Mouse (Mus musculus) embryonic facial prominence, embryonic 15.5 days (tissue): ENCODE measurements around the gene Rbm8a. TPM values are rescaled to one million over a fixed set of nuclear protein-coding genes. Genes with fewer than 3 reads are reported as not detected.
A peak's percentile ranks its signal among the peaks of the same experiment; 100 is the strongest.

Source experiments
- ATAC-seq: fragments of 200-750 bp; cut with Nextera tagmentation; 2 replicates; pipeline ENCODE4 v1.8.0; 2017; ENCODE audit warnings: low read depth, moderate TSS enrichment; ENCODE audit not compliant: insufficient number of reproducible peaks, low FRiP score, low TSS enrichment
- H3K27ac ChIP-seq: fragments of 300-500 bp; sonication (generic); replicated peaks from 2 replicates; pipeline ENCODE4 v1.5.1; 2015; ENCODE audit warnings: mild to moderate bottlenecking, inconsistent platforms
- H3K27me3 ChIP-seq: fragments of 300-500 bp; sonication (generic); 2 replicates; pipeline ENCODE4 v1.6.1; 2015; ENCODE audit warnings: inconsistent platforms
- H3K36me3 ChIP-seq: fragments of 300-500 bp; sonication (generic); 2 replicates; pipeline ENCODE4 v1.6.1; 2015; ENCODE audit warnings: mild to moderate bottlenecking, inconsistent platforms
- H3K4me1 ChIP-seq: fragments of 300-500 bp; sonication (generic); 2 replicates; pipeline ENCODE4 v1.6.1; 2015; ENCODE audit warnings: inconsistent platforms
- H3K4me2 ChIP-seq: fragments of 300-500 bp; sonication (generic); replicated peaks from 2 replicates; pipeline ENCODE4 v1.6.1; 2015; ENCODE audit warnings: mild to moderate bottlenecking, inconsistent platforms
- H3K4me3 ChIP-seq: fragments of 300-500 bp; sonication (generic); replicated peaks from 2 replicates; pipeline ENCODE4 v1.5.1; 2015; ENCODE audit warnings: mild to moderate bottlenecking, inconsistent platforms
- H3K9ac ChIP-seq: fragments of 300-500 bp; sonication (generic); 2 replicates; pipeline ENCODE4 v1.6.1; 2015; ENCODE audit warnings: inconsistent platforms
- H3K9me3 ChIP-seq: fragments of 300-500 bp; sonication (generic); replicated peaks from 2 replicates; pipeline ENCODE4 v1.6.1; 2016; ENCODE audit warnings: inconsistent platforms
- WGBS: fragments of 180-500 bp; shearing (Covaris S2); methylation state at CpG from one replicate; pipeline ENCODE4 v1.1.7; 2015; 5-methylcytosine and 5-hydroxymethylcytosine counted together
- polyA plus RNA-seq: library from polyadenylated mRNA; unstranded; fragments of >200 nt; fragmentation: Nextera tagmentation; extraction: Ambion mirVana; gene quantifications from 2 replicates; pipeline ENCODE4 v1.2.1, GENCODE M21; 2015

Gene Rbm8a
- 119 and 121 TPM in 2 replicates for polyA plus RNA-seq

GRCm38 (mm10) chr3:96629729-96630600 lies at the start of gene Rbm8a:
Gene Rbm8a, plus strand, starts transcription at chr3:96629933.
- Histone ChIP-seq H3K27ac (peak within 1 kb of the TSS; percentile 88), H3K36me3 (peaks cover 38% of the 10 kb centered on the region), H3K27me3 (no peaks in the 10 kb centered on the region), H3K9ac (peak within 1 kb of the TSS; percentile 72), H3K4me1 (peaks cover 26% of the 10 kb centered on the region), H3K4me3 (peak within 1 kb of the TSS; percentile 75), H3K9me3 (no peaks in the 10 kb centered on the region), H3K4me2 (peak within 1 kb of the TSS; percentile 79)
- ATAC-seq: peak; percentile 93
- WGBS: under 1% methylated on average over 48 of the region's 48 CpGs

DNA sequence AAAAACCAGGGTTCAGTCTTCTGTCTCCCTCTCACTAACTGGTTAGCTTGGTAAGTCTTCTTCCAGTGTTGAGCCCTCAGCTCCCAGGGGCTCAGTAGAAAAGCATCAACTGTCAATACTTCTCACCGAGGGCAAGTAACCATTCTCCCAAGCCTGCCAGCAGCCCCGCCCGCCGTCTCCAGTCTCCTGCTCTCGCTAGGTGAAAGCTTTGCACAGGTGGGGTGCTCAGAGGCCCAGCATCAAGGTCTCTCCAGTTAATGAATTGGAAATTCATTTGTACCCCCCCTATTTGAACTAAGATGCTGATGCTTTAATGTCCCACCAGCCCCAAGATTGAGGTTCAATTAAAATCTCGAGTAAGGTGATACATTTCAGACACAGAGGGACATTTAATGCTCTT lies 48.6 kb upstream of the Rbm8a start:
- no peak overlapping the region for H3K27ac ChIP-seq
- H3K9ac ChIP-seq: no peak overlapping the region
- H3K9me3 ChIP-seq: no peaks in the 10 kb centered on the region
- ATAC-seq: no peak
- H3K27me3 ChIP-seq: no peaks in the 10 kb centered on the region
- WGBS: 53% methylated on average over 6 of the region's 6 CpGs
- peaks cover 24% of the 10 kb centered on the region for H3K4me1 ChIP-seq
- H3K36me3 ChIP-seq: no peaks in the 10 kb centered on the region; the same call in 1 of the 2 replicates
- H3K4me2 ChIP-seq: no peak overlapping the region
- no peak overlapping the region for H3K4me3 ChIP-seq

DNA sequence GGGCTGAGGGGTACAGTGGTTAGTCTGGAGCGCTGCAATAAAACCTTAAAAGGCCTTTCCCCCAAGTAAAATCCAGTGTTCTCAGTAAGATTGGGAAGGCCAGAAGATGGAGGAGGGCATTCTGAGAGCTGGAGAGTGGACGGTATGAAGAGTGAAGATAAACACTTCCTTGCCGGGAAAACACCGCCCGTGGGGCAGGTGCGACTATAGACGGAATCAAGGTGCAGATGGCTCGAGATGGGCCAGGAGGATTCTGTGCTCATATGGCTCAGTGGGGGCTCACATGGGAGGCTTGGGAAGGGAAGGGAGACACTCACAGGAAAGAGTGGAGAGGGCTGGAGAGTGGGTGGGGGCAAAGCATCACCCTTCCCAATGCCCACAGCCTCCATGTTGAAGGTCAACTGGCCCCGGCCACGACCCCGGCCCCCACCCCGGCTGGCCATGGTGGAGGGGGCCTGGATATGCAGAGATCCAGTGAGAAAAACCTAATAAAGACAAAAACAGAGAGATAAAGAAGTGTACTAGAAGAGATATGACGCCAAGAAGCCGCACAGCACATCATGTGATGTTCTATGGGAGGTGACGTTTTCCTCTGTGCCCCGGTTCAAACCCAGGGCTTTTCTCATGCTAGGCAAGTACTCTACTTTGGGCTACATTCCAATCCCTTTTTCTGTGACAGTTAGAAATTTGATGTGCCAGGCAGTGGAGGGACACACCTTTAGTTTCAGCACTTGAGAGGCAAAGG lies 47.8 kb upstream of the Rbm8a start:
- no peak overlapping the region for H3K4me2 ChIP-seq
- peaks cover 16% of the 10 kb centered on the region for H3K4me1 ChIP-seq
- H3K27me3 ChIP-seq: no peaks in the 10 kb centered on the region
- H3K9ac ChIP-seq: no peak overlapping the region
- H3K9me3 ChIP-seq: no peaks in the 10 kb centered on the region
- H3K27ac ChIP-seq: no peak overlapping the region
- WGBS: 80% methylated on average over 16 of the region's 16 CpGs
- H3K4me3 ChIP-seq: no peak overlapping the region
- ATAC-seq: no peak
- no peaks in the 10 kb centered on the region; the same call in 1 of the 2 replicates for H3K36me3 ChIP-seq

GRCm38 (mm10) chr3:96583386-96583785 lies 46.3 kb upstream of the Rbm8a start:
- ATAC-seq: no peak
- Histone ChIP-seq H3K9ac (no peak overlapping the region), H3K4me3 (no peak overlapping the region), H3K4me2 (no peak overlapping the region), H3K27ac (no peak overlapping the region), H3K36me3 (no peaks in the 10 kb centered on the region; the same call in 1 of the 2 replicates), H3K27me3 (no peaks in the 10 kb centered on the region), H3K9me3 (no peaks in the 10 kb centered on the region), H3K4me1 (peaks cover 8% of the 10 kb centered on the region; the same call in 1 of the 2 replicates)
- 89% methylated on average over 5 of the region's 5 CpGs for WGBS

DNA sequence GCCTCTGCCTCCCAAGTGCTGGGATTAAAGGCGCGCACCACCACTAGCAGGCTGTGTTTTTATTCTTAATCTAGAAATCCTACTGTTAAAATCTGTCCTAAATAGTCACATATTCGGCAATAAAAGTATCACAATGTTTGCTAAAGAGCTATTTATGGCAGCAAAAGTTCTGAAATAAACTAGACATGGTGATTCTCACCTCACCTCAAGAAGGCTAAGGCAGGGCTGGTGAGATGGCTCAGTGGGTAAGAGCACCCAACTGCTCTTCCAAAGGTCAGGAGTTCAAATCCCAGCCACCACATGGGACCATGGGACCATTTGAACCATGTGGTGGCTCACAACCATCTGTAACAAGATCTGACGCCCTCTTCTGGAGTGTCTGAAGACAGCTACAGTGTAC lies 39.1 kb upstream of the Rbm8a start:
- H3K9ac ChIP-seq: no peak overlapping the region
- 86% methylated on average over 4 of the region's 4 CpGs for WGBS
- no peak overlapping the region for H3K4me3 ChIP-seq

DNA sequence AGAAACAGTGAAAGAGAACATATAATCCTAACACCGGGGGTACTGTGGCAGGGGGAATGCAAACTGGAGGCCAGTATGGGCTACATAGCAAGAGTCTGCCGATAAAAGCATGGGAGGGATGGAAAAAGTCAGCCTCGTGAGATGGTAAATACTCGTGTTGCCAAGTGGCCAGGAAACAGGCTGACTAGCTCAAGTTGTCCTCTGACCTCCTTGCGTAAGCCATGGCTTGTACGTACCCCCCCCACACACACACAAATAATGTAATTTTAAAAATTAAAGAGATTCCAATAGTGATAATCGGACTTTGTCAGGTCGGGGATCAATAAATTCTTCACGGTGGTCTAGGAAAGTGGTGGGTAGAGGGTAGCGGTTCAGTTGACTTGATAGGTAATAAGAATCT lies 36.4 kb upstream of the Rbm8a start:
- H3K4me1 ChIP-seq: peaks cover 31% of the 10 kb centered on the region
- H3K9ac ChIP-seq: peak overlapping the region; percentile 44
- WGBS: under 1% methylated on average over 10 of the region's 10 CpGs
- no peaks in the 10 kb centered on the region for H3K9me3 ChIP-seq
- peak overlapping the region; percentile 89 for H3K27ac ChIP-seq
- H3K27me3 ChIP-seq: peaks cover 12% of the 10 kb centered on the region
- peak overlapping the region; percentile 62 for H3K4me3 ChIP-seq
- 0 out of 2 replicates have a peak, but pooled peaks cover 2% of the 10 kb centered on the region for H3K36me3 ChIP-seq
- H3K4me2 ChIP-seq: peak overlapping the region; percentile 71
- ATAC-seq: no peak

More for the DNA sequence above, 39.1 kb upstream of the Rbm8a start:
- Histone ChIP-seq H3K27ac (no peak overlapping the region), H3K9me3 (no peaks in the 10 kb centered on the region), H3K4me2 (no peak overlapping the region), H3K4me1 (peaks cover 4% of the 10 kb centered on the region), H3K27me3 (peaks cover 4% of the 10 kb centered on the region), H3K36me3 (0 out of 2 replicates have a peak, but pooled peaks cover 2% of the 10 kb centered on the region)
- no peak for ATAC-seq

- Histone ChIP-seq H3K9me3 (no peaks in the 10 kb centered on the region), H3K27ac (peak within 1 kb of the TSS; percentile 89), H3K4me3 (peak within 1 kb of the TSS; percentile 62), H3K4me2 (peak within 1 kb of the TSS; percentile 71), H3K9ac (peak within 1 kb of the TSS; percentile 44), H3K4me1 (peaks cover 37% of the 10 kb centered on the region), H3K27me3 (peaks cover 12% of the 10 kb centered on the region), H3K36me3 (0 out of 2 replicates have a peak, but pooled peaks cover 2% of the 10 kb centered on the region)
- under 1% methylated on average over 38 of the region's 38 CpGs for WGBS
- ATAC-seq: peak; percentile 87
These were observed 35.8 kb upstream of the Rbm8a start, which contains the start of gene Polr3gl for GRCm38 (mm10) chr3:96593790-96594560. Gene Polr3gl, minus strand, starts transcription at chr3:96594181.

DNA sequence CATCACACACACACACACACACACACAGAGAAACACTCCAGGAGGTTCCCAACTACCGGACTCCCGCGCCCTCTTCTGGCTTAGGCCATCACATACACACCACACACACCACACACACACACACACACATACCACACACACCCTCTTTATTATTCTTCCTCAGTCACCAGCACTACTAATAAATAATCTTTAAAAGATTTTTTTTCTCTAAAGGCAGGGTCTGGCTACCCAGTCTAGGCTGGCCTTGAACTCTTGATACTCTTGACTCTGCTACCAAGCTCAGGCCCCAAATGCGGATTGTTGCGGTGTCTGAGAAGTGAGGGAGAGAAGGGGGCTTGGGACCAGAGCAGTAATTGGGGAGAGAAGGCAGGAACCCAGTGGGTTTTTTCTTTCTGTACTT lies 34.9 kb upstream of the Rbm8a start:
- 83% methylated on average over 5 of the region's 5 CpGs for WGBS
- Histone ChIP-seq H3K27me3 (peaks cover 12% of the 10 kb centered on the region), H3K27ac (no peak overlapping the region), H3K4me1 (peaks cover 40% of the 10 kb centered on the region), H3K9ac (no peak overlapping the region), H3K4me3 (no peak overlapping the region), H3K36me3 (0 out of 2 replicates have a peak, but pooled peaks cover 2% of the 10 kb centered on the region), H3K4me2 (no peak overlapping the region), H3K9me3 (no peaks in the 10 kb centered on the region)
- ATAC-seq: no peak

GRCm38 (mm10) chr3:96595661-96596060 lies 34.1 kb upstream of the Rbm8a start:
- no peak for ATAC-seq
- Histone ChIP-seq H3K9me3 (no peaks in the 10 kb centered on the region), H3K27ac (no peak overlapping the region), H3K4me3 (no peak overlapping the region; the same call in 1 of the 2 replicates), H3K9ac (no peak overlapping the region), H3K36me3 (no peaks in the 10 kb centered on the region), H3K27me3 (peaks cover 12% of the 10 kb centered on the region), H3K4me1 (peaks cover 48% of the 10 kb centered on the region), H3K4me2 (peak overlapping the region; percentile 92; the same call in 1 of the 2 replicates)
- WGBS: 23% methylated on average over 6 of the region's 6 CpGs

DNA sequence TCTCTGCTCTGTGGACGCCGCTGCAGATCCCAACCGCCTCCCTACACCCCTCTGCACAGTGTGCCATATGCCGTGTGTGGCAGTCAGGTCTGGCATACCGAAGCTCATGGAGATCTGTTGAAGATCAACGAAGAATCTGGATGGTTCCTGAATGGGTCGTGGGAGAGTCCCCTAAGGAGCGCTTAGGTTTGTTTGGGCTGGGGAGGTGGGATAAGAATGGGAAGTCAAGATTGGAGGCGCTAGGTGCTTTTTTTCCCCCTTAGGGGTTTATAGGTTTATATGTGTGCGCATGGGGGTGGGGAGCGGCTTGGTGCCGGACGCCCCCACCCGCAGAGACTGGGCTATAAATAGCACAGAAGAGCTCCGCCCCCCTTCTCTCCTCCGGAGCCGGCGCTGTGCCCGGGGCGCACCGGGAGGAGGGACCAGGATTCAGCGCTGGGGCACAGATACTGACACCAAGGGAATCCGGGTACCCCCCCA lies 33.5 kb upstream of the Rbm8a start, which contains the start of gene Ankrd34a:
TSS of gene Ankrd34a (plus strand) at position 409 of the 480 bp plus-strand sequence.
- Histone ChIP-seq H3K9me3 (no peaks in the 10 kb centered on the region), H3K27me3 (peaks cover 12% of the 10 kb centered on the region), H3K4me3 (peak within 1 kb of the TSS; percentile 48), H3K36me3 (no peaks in the 10 kb centered on the region), H3K4me2 (peak within 1 kb of the TSS; percentile 92), H3K9ac (peak within 1 kb of the TSS; percentile 35), H3K27ac (peak within 1 kb of the TSS; percentile 58), H3K4me1 (peaks cover 49% of the 10 kb centered on the region)
- 2% methylated on average over 17 of the region's 23 CpGs for WGBS
- no peak for ATAC-seq
